Mouse (Mus musculus) stomach, embryonic 16.5 days (tissue): Measurements from ENCODE around the gene Msh5. TPM values are rescaled to one million over a fixed set of nuclear protein-coding genes. Genes with fewer than 3 reads are reported as not detected.
"Not testable (repeated sequence)": the region's sequence is repeated elsewhere in the genome, so short reads cannot be mapped to it uniquely, and the experiment has no call there.

ENCODE experiments used
- ATAC-seq: fragments of 200-750 bp; cut with Nextera tagmentation; 2 replicates; pipeline ENCODE4 v1.8.0; 2017; ENCODE audit warnings: moderate number of reproducible peaks, moderate TSS enrichment; ENCODE audit not compliant: insufficient read depth, low FRiP score
- H3K27ac ChIP-seq: fragments of 300-500 bp; sonication (generic); 2 replicates; pipeline ENCODE4 v1.5.1; 2014; ENCODE audit warnings: low read length
- H3K27me3 ChIP-seq: fragments of 300-500 bp; sonication (generic); 2 replicates; pipeline ENCODE4 v1.6.1; 2014; ENCODE audit warnings: low read length, control low read depth, mixed read lengths; ENCODE audit not compliant: control insufficient read depth, insufficient read depth
- H3K36me3 ChIP-seq: fragments of 300-500 bp; sonication (generic); 2 replicates; pipeline ENCODE4 v1.6.1; 2014; ENCODE audit warnings: low read length; ENCODE audit not compliant: control insufficient read depth, insufficient read depth
- H3K4me1 ChIP-seq: fragments of 300-500 bp; sonication (generic); 2 replicates; pipeline ENCODE4 v1.6.1; 2014; ENCODE audit warnings: low read length, control low read depth, mixed read lengths; ENCODE audit not compliant: control insufficient read depth, insufficient read depth
- H3K4me2 ChIP-seq: fragments of 300-500 bp; sonication (generic); 2 replicates; pipeline ENCODE4 v1.6.1; 2014; ENCODE audit warnings: low read depth, low read length, mixed read lengths
- H3K4me3 ChIP-seq: fragments of 300-500 bp; sonication (generic); replicated peaks from 2 replicates; pipeline ENCODE4 v1.5.1; 2014; ENCODE audit warnings: mild to moderate bottlenecking, low read length
- H3K9ac ChIP-seq: fragments of 300-500 bp; sonication (generic); 2 replicates; pipeline ENCODE4 v1.6.1; 2014; ENCODE audit warnings: low read length
- H3K9me3 ChIP-seq: fragments of 300-500 bp; sonication (generic); replicated peaks from 2 replicates; pipeline ENCODE4 v1.6.1; 2016; ENCODE audit warnings: low read length, control low read depth; ENCODE audit not compliant: control insufficient read depth
- WGBS: fragments of 180-500 bp; shearing (Covaris S2); extraction: QIAGEN DNeasy Blood & Tissue Kit; methylation state at CpG from one replicate; pipeline ENCODE4 v1.1.7; 2014; 5-methylcytosine and 5-hydroxymethylcytosine counted together
- polyA plus RNA-seq: library from polyadenylated mRNA; unstranded; fragments of >200 nt; fragmentation: Nextera tagmentation; extraction: Ambion mirVana; gene quantifications from 2 replicates; pipeline ENCODE4 v1.2.1, GENCODE M21; 2015

The Msh5 gene
- polyA plus RNA-seq, 1 experiment from 2014 or later, result 4.2 TPM

GRCm38 (mm10) chr17:34997142-34997483 is 49.4 kb downstream of the Msh5 start:
- no peak overlapping the region for H3K4me3 ChIP-seq
- WGBS, result 86% methylated on average over 5 of the region's 5 CpGs
- H3K9me3 ChIP-seq, result no peaks in the 10 kb centered on the region
- H3K27me3 ChIP-seq, result no peaks in the 10 kb centered on the region
- no peak for ATAC-seq
- H3K27ac ChIP-seq, result no peak overlapping the region
- H3K4me1 ChIP-seq, result peaks cover 22% of the 10 kb centered on the region
- no peak overlapping the region for H3K9ac ChIP-seq
- H3K36me3 ChIP-seq, result no peaks in the 10 kb centered on the region
- H3K4me2 ChIP-seq, result peak overlapping the region; percentile 98; the same call in 1 of the 2 replicates

- Histone ChIP-seq H3K4me3 (no peak overlapping the region), H3K9me3 (no peaks in the 10 kb centered on the region), H3K4me2 (peak overlapping the region; percentile 98; the same call in 1 of the 2 replicates), H3K4me1 (peaks cover 21% of the 10 kb centered on the region), H3K36me3 (no peaks in the 10 kb centered on the region), H3K27ac (no peak overlapping the region), H3K27me3 (no peaks in the 10 kb centered on the region), H3K9ac (no peak overlapping the region)
- ATAC-seq, result no peak
- 87% methylated on average over 12 of the region's 14 CpGs for WGBS
These were observed 50.0 kb downstream of the Msh5 start for GRCm38 (mm10) chr17:34996411-34997141.

GRCm38 (mm10) chr17:34995927-34996326 is 50.6 kb downstream of the Msh5 start:
- ATAC-seq, H3K36me3 ChIP-seq: not testable (repeated sequence)

GRCm38 (mm10) chr17:34995192-34995591 is 51.4 kb downstream of the Msh5 start:
- not testable (repeated sequence) for H3K4me2 ChIP-seq, ATAC-seq, H3K27me3 ChIP-seq, H3K27ac ChIP-seq, H3K36me3 ChIP-seq, H3K4me3 ChIP-seq, H3K9ac ChIP-seq, H3K9me3 ChIP-seq
- WGBS, result 90% methylated on average over 4 of the region's 4 CpGs
- H3K4me1 ChIP-seq, result peaks cover 21% of the 10 kb centered on the region

More at GRCm38 (mm10) chr17:34995927-34996326, 50.6 kb downstream of the Msh5 start:
- H3K4me2 ChIP-seq, H3K27ac ChIP-seq, H3K27me3 ChIP-seq, H3K9ac ChIP-seq, H3K9me3 ChIP-seq, H3K4me3 ChIP-seq: not testable (repeated sequence)
- WGBS, result 94% methylated on average over 4 of the region's 4 CpGs
- peaks cover 21% of the 10 kb centered on the region for H3K4me1 ChIP-seq

GRCm38 (mm10) chr17:34994751-34995150 is 51.8 kb downstream of the Msh5 start:
- H3K27me3 ChIP-seq, result no peaks in the 10 kb centered on the region
- no peak overlapping the region for H3K9ac ChIP-seq
- no peak overlapping the region for H3K4me3 ChIP-seq
- H3K27ac ChIP-seq, result no peak overlapping the region
- no peak overlapping the region for H3K4me2 ChIP-seq
- no peaks in the 10 kb centered on the region for H3K36me3 ChIP-seq
- peaks cover 18% of the 10 kb centered on the region for H3K4me1 ChIP-seq
- no peak for ATAC-seq
- H3K9me3 ChIP-seq, result no peaks in the 10 kb centered on the region

DNA sequence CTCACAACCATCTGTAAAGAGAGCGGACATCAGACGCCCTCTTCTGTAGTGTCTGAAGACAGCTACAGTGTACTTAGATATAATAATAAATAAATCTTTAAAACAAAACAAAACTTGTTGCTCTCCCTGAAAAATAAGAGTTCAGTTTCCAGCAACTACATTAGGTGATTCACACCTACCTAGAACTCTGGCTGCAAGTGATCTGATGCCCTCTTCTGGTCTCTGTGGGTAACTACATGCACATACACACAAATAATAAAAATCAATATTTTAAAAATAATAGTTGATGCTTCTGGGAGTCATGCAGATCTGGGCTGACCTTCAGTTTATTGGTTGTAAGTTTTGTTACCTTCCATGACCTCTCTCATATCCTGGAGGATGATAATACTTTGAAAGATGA is 62.3 kb downstream of the Msh5 start:
- no peak overlapping the region for H3K9ac ChIP-seq
- no peak overlapping the region for H3K27ac ChIP-seq
- peaks cover 7% of the 10 kb centered on the region; the same call in 1 of the 2 replicates for H3K36me3 ChIP-seq
- peaks cover 9% of the 10 kb centered on the region for H3K4me1 ChIP-seq
- H3K9me3 ChIP-seq, result no peaks in the 10 kb centered on the region
- no peak overlapping the region for H3K4me2 ChIP-seq
- no peaks in the 10 kb centered on the region for H3K27me3 ChIP-seq
- ATAC-seq, result no peak
- H3K4me3 ChIP-seq, result no peak overlapping the region
- WGBS, result 76% methylated on average over 2 of the region's 2 CpGs

- Histone ChIP-seq H3K27me3 (no peaks in the 10 kb centered on the region), H3K27ac (peak overlapping the region; percentile 98), H3K36me3 (peaks cover 7% of the 10 kb centered on the region; the same call in 1 of the 2 replicates), H3K9ac (peak overlapping the region; percentile 91), H3K9me3 (no peaks in the 10 kb centered on the region), H3K4me3 (peak overlapping the region; percentile 79), H3K4me2 (peak overlapping the region; percentile 93), H3K4me1 (peaks cover 9% of the 10 kb centered on the region)
- ATAC-seq, result no peak
- WGBS, result 1% methylated on average over 15 of the region's 15 CpGs
These were observed 64.2 kb downstream of the Msh5 start for GRCm38 (mm10) chr17:34982328-34982727.

GRCm38 (mm10) chr17:34981690-34982180 is 64.8 kb downstream of the Msh5 start, which contains the start of gene Lsm2:
Lsm2 (plus strand) TSS chr17:34981862.
- ATAC-seq, result peak; percentile 94
- Histone ChIP-seq H3K4me1 (peaks cover 9% of the 10 kb centered on the region), H3K4me2 (peak within 1 kb of the TSS; percentile 93), H3K27ac (peak within 1 kb of the TSS; percentile 98), H3K27me3 (no peaks in the 10 kb centered on the region), H3K4me3 (peak within 1 kb of the TSS; percentile 79), H3K36me3 (peaks cover 7% of the 10 kb centered on the region; the same call in 1 of the 2 replicates), H3K9me3 (no peaks in the 10 kb centered on the region), H3K9ac (peak within 1 kb of the TSS; percentile 91)
- WGBS, result under 1% methylated on average over 58 of the region's 58 CpGs

DNA sequence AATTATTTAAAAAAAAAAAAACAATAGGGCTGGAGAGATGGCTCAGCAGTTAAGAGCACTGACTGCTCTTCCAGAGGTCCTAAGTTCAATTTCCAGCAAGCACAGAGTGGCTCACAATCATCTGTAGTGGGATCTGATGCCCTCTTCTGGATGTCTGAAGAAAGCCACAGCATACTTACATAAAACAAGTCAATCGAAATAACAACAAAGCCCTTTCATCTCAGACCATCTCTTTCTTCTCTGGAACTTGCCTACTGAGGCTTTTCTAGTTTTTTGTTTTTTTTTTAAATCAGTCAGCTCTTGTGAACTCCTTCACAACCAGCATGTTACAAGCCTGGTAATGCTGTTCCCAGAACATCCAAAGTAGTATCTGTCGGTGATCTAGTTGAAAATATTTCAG is 65.9 kb downstream of the Msh5 start:
- peak overlapping the region; percentile 79 for H3K4me3 ChIP-seq
- H3K9ac ChIP-seq, result peak overlapping the region; percentile 91
- peak overlapping the region; percentile 93 for H3K4me2 ChIP-seq
- H3K36me3 ChIP-seq, result peaks cover 4% of the 10 kb centered on the region; the same call in 1 of the 2 replicates
- H3K9me3 ChIP-seq, result no peaks in the 10 kb centered on the region
- H3K27me3 ChIP-seq, result no peaks in the 10 kb centered on the region
- no peak overlapping the region for H3K27ac ChIP-seq
- no peak for ATAC-seq
- WGBS, result 3% methylated on average over 2 of the region's 2 CpGs
- peaks cover 9% of the 10 kb centered on the region for H3K4me1 ChIP-seq
